Mouse (Mus musculus) kidney, embryonic 15.5 days (tissue): ENCODE measurements around the gene Klf9. TPM values are rescaled to one million over a fixed set of nuclear protein-coding genes. Genes with fewer than 3 reads are reported as not detected.
"Not testable (repeated sequence)": the region's sequence is repeated elsewhere in the genome, so short reads cannot be mapped to it uniquely, and the experiment has no call there.

ENCODE experiments used
- ATAC-seq: fragments of 200-750 bp; cut with Nextera tagmentation; replicated peaks from 2 replicates; pipeline ENCODE4 v1.8.0; 2017; ENCODE audit warnings: moderate TSS enrichment; ENCODE audit not compliant: low FRiP score
- H3K27ac ChIP-seq: fragments of 300-500 bp; sonication (generic); 2 replicates; pipeline ENCODE4 v1.5.1; 2015; ENCODE audit warnings: mild to moderate bottlenecking, inconsistent platforms
- H3K27me3 ChIP-seq: fragments of 300-500 bp; sonication (generic); 2 replicates; pipeline ENCODE4 v1.6.1; 2015; ENCODE audit warnings: inconsistent platforms
- H3K36me3 ChIP-seq: fragments of 300-500 bp; sonication (generic); 2 replicates; pipeline ENCODE4 v1.6.1; 2015; ENCODE audit warnings: inconsistent platforms
- H3K4me1 ChIP-seq: fragments of 300-500 bp; sonication (generic); 2 replicates; pipeline ENCODE4 v1.6.1; 2015; ENCODE audit warnings: inconsistent platforms
- H3K4me2 ChIP-seq: fragments of 300-500 bp; sonication (generic); 2 replicates; pipeline ENCODE4 v1.6.1; 2015; ENCODE audit warnings: moderate library complexity, mild to moderate bottlenecking, inconsistent platforms
- H3K4me3 ChIP-seq: fragments of 300-500 bp; sonication (generic); replicated peaks from 2 replicates; pipeline ENCODE4 v1.5.1; 2015; ENCODE audit warnings: mild to moderate bottlenecking, inconsistent platforms
- H3K9ac ChIP-seq: fragments of 300-500 bp; sonication (generic); 2 replicates; pipeline ENCODE4 v1.6.1; 2015; ENCODE audit warnings: mild to moderate bottlenecking, inconsistent platforms
- H3K9me3 ChIP-seq: fragments of 300-500 bp; sonication (generic); replicated peaks from 2 replicates; pipeline ENCODE4 v1.6.1; 2016; ENCODE audit warnings: inconsistent platforms
- WGBS: fragments of 180-500 bp; shearing (Covaris S2); methylation state at CpG from one replicate; pipeline ENCODE4 v1.1.7; 2015; ENCODE audit warnings: mixed read lengths; 5-methylcytosine and 5-hydroxymethylcytosine counted together
- polyA plus RNA-seq: library from polyadenylated mRNA; unstranded; fragments of >200 nt; fragmentation: Nextera tagmentation; extraction: Ambion mirVana; gene quantifications from 2 replicates; pipeline ENCODE4 v1.2.1, GENCODE M21; 2015

The Klf9 gene
- polyA plus RNA-seq, 1 experiment from 2014 or later, result 6.0 TPM

DNA sequence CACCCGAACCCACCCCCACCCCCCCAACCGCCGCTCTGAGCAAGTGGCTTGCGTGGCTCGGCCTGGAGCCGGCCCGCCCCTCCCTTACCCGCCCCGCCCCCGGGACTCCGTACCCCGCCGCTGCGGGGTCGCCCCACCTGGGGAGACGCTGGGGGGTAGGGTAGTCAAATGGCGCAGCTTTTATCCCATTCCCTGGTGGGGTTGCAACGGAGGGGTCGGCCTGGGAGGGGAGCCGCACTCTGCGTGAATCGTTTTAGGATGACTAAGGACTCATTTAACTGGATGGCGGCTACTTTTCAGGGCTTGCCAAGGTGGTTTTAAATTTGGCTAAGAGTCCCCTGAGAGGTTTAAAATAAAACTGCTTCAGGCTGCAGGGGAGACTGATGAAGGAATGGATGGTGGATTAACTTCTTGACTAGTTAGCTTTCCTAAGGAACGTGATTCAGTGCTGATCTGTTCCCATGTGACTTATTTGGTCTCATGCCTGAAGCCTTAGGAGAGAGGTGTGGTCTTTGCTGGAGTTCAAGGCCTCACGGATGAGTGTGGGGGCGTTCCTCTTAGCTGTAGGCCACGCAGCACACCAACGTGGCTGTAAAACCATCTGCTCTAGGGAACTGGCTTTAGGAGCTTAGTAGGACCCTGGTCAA is 1.5 kb downstream of the Klf9 start:
- H3K9ac ChIP-seq, result peak overlapping the region; percentile 57
- peak overlapping the region; percentile 95 for H3K4me2 ChIP-seq
- peak overlapping the region; percentile 57 for H3K4me3 ChIP-seq
- no peak for ATAC-seq
- H3K27ac ChIP-seq, result no peak overlapping the region
- peaks cover 6% of the 10 kb centered on the region for H3K27me3 ChIP-seq
- WGBS, result 4% methylated on average over 27 of the region's 28 CpGs
- no peaks in the 10 kb centered on the region for H3K9me3 ChIP-seq
- no peaks in the 10 kb centered on the region for H3K36me3 ChIP-seq
- peaks cover 41% of the 10 kb centered on the region for H3K4me1 ChIP-seq

DNA sequence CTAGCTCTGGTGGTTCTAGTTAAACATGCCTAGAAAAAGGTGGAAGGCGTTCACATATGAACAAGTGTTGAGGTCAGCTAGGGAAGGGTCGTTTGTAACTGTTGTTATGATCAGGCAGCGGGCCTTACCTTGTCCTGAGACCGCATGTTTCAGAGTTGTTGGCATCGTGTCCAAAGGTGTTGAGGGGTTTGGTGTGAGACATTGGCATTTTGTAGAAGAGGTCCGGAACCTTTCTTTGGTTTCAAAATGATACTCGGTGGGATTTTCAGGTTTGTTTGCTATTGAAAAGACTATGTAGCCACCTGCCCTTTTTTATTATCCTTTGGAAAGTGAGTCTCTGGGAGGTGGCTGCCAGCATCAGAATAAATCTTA is 2.0 kb downstream of the Klf9 start:
- no peak for ATAC-seq
- Histone ChIP-seq H3K4me1 (peaks cover 44% of the 10 kb centered on the region), H3K36me3 (no peaks in the 10 kb centered on the region), H3K4me3 (peak overlapping the region; percentile 57), H3K9me3 (no peaks in the 10 kb centered on the region), H3K4me2 (peak overlapping the region; percentile 95), H3K9ac (no peak overlapping the region), H3K27ac (no peak overlapping the region), H3K27me3 (peaks cover 5% of the 10 kb centered on the region; the same call in 1 of the 2 replicates)
- WGBS, result 63% methylated on average over 7 of the region's 7 CpGs

DNA sequence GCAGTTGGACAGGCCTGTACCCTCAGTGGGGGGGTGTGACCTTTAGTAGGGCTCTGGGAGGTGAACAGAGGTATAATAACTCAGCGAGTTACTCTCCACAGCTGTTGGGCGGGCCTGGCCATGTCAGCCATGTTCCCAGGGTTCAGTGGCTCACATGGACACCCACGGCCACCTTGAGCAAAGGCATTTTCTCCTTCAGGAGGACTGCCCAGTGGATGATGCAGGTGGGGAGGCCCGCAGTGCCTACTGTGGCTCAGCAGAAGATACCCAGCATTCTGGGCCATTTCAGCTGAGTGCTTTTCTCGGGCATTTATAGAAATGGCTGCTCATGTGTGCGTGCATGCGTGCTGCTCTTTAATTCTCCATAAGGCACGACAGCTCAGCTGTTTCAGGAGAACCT is 2.5 kb downstream of the Klf9 start:
- peaks cover 44% of the 10 kb centered on the region for H3K4me1 ChIP-seq
- peaks cover 5% of the 10 kb centered on the region; the same call in 1 of the 2 replicates for H3K27me3 ChIP-seq
- H3K9ac ChIP-seq, result no peak overlapping the region
- 73% methylated on average over 8 of the region's 8 CpGs for WGBS
- H3K4me3 ChIP-seq, result no peak overlapping the region; the same call in 1 of the 2 replicates
- peak overlapping the region; percentile 95 for H3K4me2 ChIP-seq
- ATAC-seq, result no peak
- no peaks in the 10 kb centered on the region for H3K9me3 ChIP-seq
- H3K36me3 ChIP-seq, result no peaks in the 10 kb centered on the region
- H3K27ac ChIP-seq, result no peak overlapping the region

DNA sequence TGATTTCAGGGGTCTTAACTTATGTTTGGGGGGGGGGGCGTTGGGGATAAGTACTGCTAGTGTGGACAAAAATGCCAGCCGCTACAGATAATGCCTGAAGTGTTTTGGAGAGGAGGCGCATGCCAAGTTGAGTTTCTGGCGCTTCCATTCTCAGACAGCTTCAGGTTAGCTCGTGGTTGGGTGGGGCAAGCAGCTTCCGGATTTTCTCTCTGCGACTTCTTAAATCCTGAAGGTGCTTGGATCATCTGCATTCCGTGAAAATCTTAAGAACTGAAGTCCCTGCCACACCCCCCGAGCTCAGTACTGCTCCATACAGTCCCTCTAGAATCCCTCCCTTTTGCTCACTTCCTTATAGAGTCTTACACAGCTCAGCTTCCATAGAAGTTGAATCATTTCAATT is 3.0 kb downstream of the Klf9 start:
- WGBS, result 66% methylated on average over 9 of the region's 9 CpGs
- no peak overlapping the region for H3K4me2 ChIP-seq
- no peaks in the 10 kb centered on the region for H3K9me3 ChIP-seq
- H3K27me3 ChIP-seq, result peaks cover 5% of the 10 kb centered on the region; the same call in 1 of the 2 replicates
- ATAC-seq, result no peak
- no peak overlapping the region for H3K9ac ChIP-seq
- H3K4me1 ChIP-seq, result peaks cover 44% of the 10 kb centered on the region
- H3K27ac ChIP-seq, result no peak overlapping the region
- no peaks in the 10 kb centered on the region for H3K36me3 ChIP-seq
- H3K4me3 ChIP-seq, result no peak overlapping the region

DNA sequence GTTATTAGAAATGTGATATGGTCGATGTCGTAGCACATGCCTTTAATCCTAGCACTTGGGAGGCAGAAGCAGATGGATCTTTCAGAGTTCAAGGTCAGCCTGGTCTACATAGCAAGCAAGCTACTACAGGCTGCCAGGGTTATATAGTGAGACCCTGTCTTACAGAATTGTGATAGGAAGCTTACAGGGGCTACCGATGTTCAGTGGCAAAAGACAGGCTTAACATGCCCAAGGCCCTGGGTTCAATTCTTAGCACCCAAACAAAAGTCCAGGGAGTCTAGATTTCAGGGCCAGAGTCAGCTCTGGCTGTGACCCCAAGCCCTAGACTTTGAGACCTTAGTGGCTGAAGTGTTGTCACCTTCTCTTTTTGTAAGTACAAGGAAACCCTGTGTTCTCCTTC is 4.1 kb downstream of the Klf9 start:
- no peak overlapping the region for H3K4me3 ChIP-seq
- H3K9ac ChIP-seq, result no peak overlapping the region
- peaks cover 5% of the 10 kb centered on the region; the same call in 1 of the 2 replicates for H3K27me3 ChIP-seq
- no peak overlapping the region for H3K27ac ChIP-seq
- no peaks in the 10 kb centered on the region for H3K9me3 ChIP-seq
- no peak for ATAC-seq
- H3K4me2 ChIP-seq, result no peak overlapping the region
- no peaks in the 10 kb centered on the region for H3K36me3 ChIP-seq
- 59% methylated on average over 3 of the region's 3 CpGs for WGBS
- H3K4me1 ChIP-seq, result peaks cover 40% of the 10 kb centered on the region

DNA sequence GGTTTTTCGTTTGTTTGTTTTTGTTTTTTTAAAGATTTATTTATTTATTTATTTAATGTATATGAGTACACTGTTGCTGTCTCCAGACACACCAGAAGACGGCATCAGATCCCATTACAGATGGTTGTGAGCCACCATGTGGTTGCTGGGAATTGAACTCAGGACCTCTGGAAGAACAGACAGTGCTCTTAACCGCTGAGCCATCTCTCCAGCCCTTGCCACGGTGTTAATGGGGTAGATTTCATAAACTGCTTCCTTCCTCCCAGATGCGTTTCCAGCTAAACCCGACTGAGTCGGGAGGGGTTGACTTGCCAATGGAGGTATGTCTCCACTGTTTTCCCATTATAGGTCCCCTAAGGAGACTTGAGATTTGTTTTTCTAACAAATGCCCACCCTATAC is 4.5 kb downstream of the Klf9 start:
- not testable (repeated sequence) for H3K4me3 ChIP-seq, ATAC-seq, H3K36me3 ChIP-seq, H3K9me3 ChIP-seq, H3K27me3 ChIP-seq, H3K9ac ChIP-seq, H3K4me2 ChIP-seq, H3K27ac ChIP-seq
- H3K4me1 ChIP-seq, result peaks cover 39% of the 10 kb centered on the region
- WGBS, result 85% methylated on average over 7 of the region's 7 CpGs

DNA sequence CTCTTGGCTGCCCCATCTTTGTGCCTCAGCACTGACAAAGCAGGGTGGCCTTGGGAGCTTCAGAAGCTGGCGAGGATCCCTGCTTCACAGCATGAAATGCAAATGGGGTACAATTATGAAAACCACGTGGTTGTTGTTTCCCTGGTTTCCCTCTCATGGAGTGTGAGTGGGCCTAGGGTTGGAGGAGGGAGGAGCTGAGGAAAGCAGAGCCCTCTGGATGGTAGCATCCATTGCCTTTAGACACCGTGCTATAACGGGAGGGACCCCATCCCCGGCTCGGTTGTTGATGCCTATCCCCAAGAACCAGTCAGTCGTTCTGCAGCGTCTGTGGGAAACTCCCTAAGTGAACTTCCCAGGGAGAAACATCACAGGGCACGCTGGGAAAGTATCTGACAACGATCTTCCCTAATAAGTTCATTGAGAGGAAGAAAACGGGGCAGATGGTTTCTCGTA is 5.4 kb downstream of the Klf9 start:
- Histone ChIP-seq H3K4me1 (peaks cover 41% of the 10 kb centered on the region), H3K4me2 (no peak overlapping the region), H3K9me3 (no peaks in the 10 kb centered on the region), H3K27ac (no peak overlapping the region), H3K4me3 (no peak overlapping the region), H3K9ac (no peak overlapping the region), H3K36me3 (no peaks in the 10 kb centered on the region), H3K27me3 (peaks cover 5% of the 10 kb centered on the region; the same call in 1 of the 2 replicates)
- no peak for ATAC-seq
- WGBS, result 41% methylated on average over 12 of the region's 12 CpGs

DNA sequence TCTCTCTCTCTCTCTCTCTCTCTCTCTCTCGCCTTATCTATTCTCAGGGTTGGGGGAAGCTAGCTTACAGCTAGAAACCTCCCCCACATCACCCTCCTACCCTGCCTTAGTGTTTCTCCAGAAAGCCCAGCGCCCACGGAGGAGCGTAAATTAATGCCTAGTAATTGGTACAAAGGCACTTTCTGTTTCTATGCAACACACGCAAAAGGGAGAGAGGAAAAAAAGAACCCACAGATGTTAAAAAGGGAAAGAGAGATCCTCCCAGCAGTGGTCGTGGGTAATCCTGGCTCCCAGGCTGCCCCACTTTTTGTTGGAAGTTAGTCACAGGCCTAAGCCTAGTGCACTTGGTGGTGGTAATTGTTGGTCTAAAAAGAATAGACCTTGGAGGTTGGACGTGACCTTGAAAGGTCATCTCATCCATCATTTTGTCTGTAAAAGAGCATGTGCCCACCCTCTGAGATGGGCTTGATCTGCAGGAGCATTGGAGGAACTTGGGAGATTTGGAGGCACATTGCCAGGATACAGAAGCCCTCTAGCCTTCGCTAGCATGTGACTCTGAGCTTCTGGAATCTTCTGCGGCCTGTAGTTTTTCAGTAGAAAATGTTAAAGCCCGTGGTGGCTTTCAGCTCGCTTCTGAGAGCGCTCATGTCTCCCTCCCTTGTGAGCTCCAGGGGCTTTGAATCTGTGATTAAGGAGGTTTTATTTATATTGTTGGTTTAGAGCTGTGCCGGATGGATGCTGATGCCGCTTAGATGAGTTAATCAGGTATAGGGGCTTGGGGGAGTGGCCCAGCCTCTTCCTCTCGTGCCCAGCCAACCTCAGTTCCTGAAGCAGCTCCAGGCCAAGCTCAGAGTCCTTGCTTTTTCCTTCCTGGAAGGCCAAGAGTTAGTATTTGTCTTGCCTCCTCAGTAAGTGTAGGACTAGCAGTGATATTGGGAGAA is 6.3 kb downstream of the Klf9 start:
- Histone ChIP-seq H3K4me1 (peaks cover 41% of the 10 kb centered on the region), H3K9ac (no peak overlapping the region), H3K4me3 (no peak overlapping the region), H3K27me3 (peaks cover 5% of the 10 kb centered on the region; the same call in 1 of the 2 replicates), H3K36me3 (no peaks in the 10 kb centered on the region), H3K4me2 (no peak overlapping the region), H3K9me3 (no peaks in the 10 kb centered on the region), H3K27ac (peak overlapping the region; percentile 14; the same call in 1 of the 2 replicates)
- no peak for ATAC-seq
- 43% methylated on average over 15 of the region's 15 CpGs for WGBS

DNA sequence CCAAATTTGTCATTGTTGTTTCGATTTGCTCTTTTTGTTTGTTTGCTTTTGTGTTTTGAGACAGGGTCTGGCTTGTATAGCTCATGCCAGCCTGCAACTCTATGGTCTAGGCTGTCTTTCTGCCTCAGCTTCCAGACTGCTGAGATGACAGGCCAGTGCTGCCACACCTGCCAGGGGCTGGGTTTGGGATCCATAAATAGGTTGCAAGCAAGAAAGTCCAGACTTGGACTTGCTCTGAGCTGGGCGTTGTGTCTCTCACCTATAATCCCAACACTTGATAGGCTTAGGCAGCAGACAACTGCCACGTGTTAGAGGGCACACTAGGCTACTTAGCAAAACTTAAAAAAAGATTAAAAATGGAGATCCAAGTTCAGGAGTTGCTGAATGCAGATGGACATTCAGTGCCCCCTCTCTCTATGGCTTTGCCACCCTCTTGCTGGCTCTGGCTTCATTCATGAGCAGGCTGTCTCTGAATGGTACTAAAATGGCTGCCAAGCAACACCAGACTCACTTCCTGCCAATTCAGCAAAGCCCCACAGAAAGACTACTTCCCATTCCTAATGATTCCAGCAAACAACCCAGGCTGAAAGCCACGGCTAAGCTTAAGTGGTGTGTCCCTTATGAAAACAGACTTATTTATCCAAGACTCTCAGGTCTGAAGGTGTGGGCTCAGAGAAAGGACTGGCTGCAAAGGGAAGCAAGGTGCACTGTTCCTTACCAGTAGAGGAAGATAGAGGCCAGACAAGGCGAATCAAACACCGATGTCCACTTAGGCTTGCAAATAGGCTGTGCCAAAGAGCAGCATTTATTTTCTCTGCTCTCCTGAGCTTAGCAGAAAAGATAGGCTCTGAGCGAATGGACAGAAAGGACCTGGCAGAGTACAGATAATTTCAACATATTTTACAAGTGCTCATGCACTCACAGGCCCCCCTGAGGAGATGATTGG is 8.7 kb downstream of the Klf9 start:
- no peak for ATAC-seq
- Histone ChIP-seq H3K36me3 (no peaks in the 10 kb centered on the region), H3K4me1 (peaks cover 31% of the 10 kb centered on the region), H3K9ac (no peak overlapping the region), H3K27ac (no peak overlapping the region), H3K9me3 (no peaks in the 10 kb centered on the region), H3K4me3 (no peak overlapping the region), H3K27me3 (no peaks in the 10 kb centered on the region), H3K4me2 (no peak overlapping the region)
- WGBS, result 78% methylated on average over 7 of the region's 7 CpGs

DNA sequence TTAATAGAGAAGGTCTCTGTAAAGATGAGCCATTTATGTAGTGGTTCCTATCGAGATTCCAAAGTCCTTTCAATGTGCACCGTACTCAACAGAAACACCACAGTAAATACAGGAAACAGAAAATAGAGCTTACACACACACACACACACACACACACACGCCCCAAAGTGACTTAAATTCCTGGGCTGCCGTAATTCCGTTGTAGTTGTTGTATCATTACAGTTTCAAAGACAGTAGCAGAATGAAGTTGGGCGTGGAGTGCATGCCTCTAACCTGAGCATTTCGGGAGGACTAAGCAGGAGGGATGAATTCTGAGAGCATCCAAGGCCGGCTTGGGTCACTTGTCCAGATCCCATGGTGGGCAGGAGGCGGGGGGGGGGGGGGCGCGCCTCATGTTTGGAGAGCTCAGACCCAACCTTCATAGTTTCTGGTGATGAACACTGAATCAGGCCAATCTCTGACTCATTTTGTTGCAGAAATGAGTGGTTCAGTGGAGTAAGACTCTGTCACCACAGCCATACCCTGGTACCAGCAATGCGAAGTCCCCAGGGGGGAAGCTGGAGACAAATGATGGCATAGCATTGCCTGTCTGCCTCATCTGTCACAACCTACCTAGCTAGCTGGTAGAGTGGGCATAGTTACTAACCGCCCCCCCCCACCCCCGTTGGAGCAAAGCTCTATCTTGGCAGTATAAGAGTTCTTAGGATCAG is 9.7 kb downstream of the Klf9 start:
- no peak overlapping the region for H3K4me3 ChIP-seq
- no peaks in the 10 kb centered on the region for H3K27me3 ChIP-seq
- H3K27ac ChIP-seq, result no peak overlapping the region
- H3K4me1 ChIP-seq, result peaks cover 31% of the 10 kb centered on the region
- WGBS, result 80% methylated on average over 14 of the region's 14 CpGs
- no peak overlapping the region for H3K9ac ChIP-seq
- H3K4me2 ChIP-seq, result no peak overlapping the region
- no peaks in the 10 kb centered on the region for H3K9me3 ChIP-seq
- no peak for ATAC-seq
- no peaks in the 10 kb centered on the region for H3K36me3 ChIP-seq

DNA sequence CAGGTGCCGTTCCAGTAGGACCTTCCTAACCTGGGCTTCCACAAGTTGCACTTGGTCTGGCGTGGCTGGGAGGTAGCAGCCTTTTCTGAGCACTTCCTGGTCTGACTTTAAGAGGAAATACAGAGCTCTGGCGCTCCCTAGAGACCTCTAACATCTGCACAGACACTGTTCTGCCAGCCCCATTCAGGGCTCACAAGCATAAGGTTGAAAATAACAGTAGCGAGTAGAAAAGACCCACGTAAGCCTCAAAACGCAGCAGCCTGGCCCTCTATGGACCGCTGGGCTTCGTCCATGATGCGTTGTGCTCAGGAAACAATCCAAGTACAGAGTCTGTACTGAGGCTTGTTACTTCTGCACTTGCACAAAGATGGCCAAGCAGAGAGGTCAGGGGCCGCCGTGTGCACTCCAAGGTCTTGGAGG is 10.6 kb downstream of the Klf9 start:
- Histone ChIP-seq H3K9me3 (no peaks in the 10 kb centered on the region), H3K4me1 (peaks cover 29% of the 10 kb centered on the region), H3K27me3 (no peaks in the 10 kb centered on the region), H3K4me3 (no peak overlapping the region), H3K9ac (no peak overlapping the region), H3K4me2 (peak overlapping the region; percentile 31), H3K27ac (no peak overlapping the region), H3K36me3 (no peaks in the 10 kb centered on the region)
- ATAC-seq, result 0 out of 2 replicates have a peak, but pooled peaks have one; percentile 61
- WGBS, result 29% methylated on average over 11 of the region's 11 CpGs
